Mouse (Mus musculus) C2C12 (cell line): ENCODE measurements around the gene Cyp2t4. TPM values are rescaled to one million over a fixed set of nuclear protein-coding genes. Genes with fewer than 3 reads are reported as not detected.

ENCODE experiments used
- H3K27me3 ChIP-seq: one replicate; pipeline ENCODE4 v1.6.1; 2011; ENCODE audit not compliant: control insufficient read depth, insufficient read depth, insufficient read length
- H3K36me3 ChIP-seq: one replicate; pipeline ENCODE4 v1.6.1; 2011; ENCODE audit not compliant: control insufficient read depth, insufficient read depth
- H3K4me3 ChIP-seq: one replicate; pipeline ENCODE4 v1.5.1; 2011; ENCODE audit warnings: mild to moderate bottlenecking, control low read depth; ENCODE audit not compliant: poor library complexity, insufficient read depth, severe bottlenecking
- H3K79me2 ChIP-seq: one replicate; pipeline ENCODE4 v1.6.1; 2011; ENCODE audit not compliant: control insufficient read depth, insufficient read depth
- H3K79me3 ChIP-seq: one replicate; pipeline ENCODE4 v1.6.1; 2011; ENCODE audit warnings: low read depth, control low read depth
- H3ac ChIP-seq: one replicate; pipeline ENCODE3; 2011; ENCODE audit warnings: low read depth; ENCODE audit not compliant: control insufficient read depth, insufficient read length
- CEBPB ChIP-seq: IDR thresholded peaks from one replicate; pipeline ENCODE4 v1.6.1; 2011; ENCODE audit warnings: low read depth, mild to moderate bottlenecking, control low read depth, moderate library complexity
- CTCF ChIP-seq: IDR thresholded peaks from one replicate; pipeline ENCODE4 v1.5.1; 2011; ENCODE audit not compliant: control insufficient read depth, insufficient read depth, insufficient read length
- FOSL1 ChIP-seq: IDR thresholded peaks from one replicate; pipeline ENCODE4 v1.8.0; 2011; ENCODE audit warnings: mild to moderate bottlenecking, low read length; ENCODE audit not compliant: poor library complexity, insufficient read depth, severe bottlenecking
- MAX ChIP-seq: IDR thresholded peaks from one replicate; pipeline ENCODE4 v1.6.1; 2011; ENCODE audit warnings: mild to moderate bottlenecking, control low read depth
- MYOD1 ChIP-seq: IDR thresholded peaks from one replicate; pipeline ENCODE4 v1.6.1; 2011; ENCODE audit warnings: low read depth; ENCODE audit not compliant: control insufficient read depth, insufficient read length
- MYOG ChIP-seq: IDR thresholded peaks from one replicate; pipeline ENCODE4 v1.6.1; 2011; ENCODE audit not compliant: control insufficient read depth, insufficient read length; ENCODE audit errors: extremely low read depth
- USF1 ChIP-seq: IDR thresholded peaks from one replicate; pipeline ENCODE4 v1.6.1; 2011; ENCODE audit warnings: low read depth, mild to moderate bottlenecking, control low read depth, moderate library complexity
- polyA plus RNA-seq: library from polyadenylated mRNA; unstranded; fragments of >200 nt; fragmentation: generic; extraction: Trizol; gene quantifications from one replicate; pipeline ENCODE4 v1.2.1, GENCODE M21; 2012; ENCODE audit warnings: missing spikeins

Gene Cyp2t4
- polyA plus RNA-seq, 1 experiment: not detected

DNA sequence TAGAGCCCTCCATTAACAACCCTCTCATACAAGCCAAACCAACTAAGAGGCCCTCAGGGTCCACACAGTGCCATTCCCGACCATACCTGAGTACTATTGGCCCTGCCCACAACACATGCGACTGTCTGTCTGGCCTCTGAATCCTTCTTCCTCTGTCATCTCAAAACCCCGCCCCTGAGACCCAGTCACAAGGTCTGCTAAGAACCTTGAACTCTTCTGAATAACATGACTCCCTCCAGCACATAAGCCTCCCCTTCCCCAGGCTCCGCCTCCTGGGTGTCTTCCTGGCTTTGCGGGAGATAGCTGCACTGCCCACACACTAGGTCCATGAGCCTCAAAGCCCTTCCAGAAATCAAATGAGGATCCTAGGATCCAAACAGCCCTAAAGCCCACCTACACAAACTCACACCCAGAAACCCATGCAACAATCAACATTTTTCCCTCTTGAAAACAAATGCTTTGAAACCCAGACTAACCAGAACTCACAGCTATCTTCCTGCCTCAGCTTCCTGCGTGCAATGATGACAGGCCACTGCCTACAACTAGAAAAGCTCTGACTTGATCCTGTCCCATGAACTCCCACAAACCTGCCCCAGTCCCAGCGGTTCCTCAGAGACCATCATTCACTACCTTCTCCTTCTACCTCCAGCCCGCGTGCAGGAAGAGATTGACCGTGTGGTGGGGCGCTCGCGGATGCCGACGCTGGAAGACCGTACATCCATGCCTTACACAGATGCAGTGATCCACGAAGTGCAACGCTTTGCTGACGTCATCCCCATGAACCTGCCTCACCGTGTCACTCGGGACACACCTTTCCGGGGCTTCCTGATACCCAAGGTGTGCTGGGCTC is 22.8 kb upstream of the Cyp2t4 start:
- Histone ChIP-seq H3K79me2 (no peaks in the 10 kb centered on the region), H3K4me3 (no peak overlapping the region), H3ac (no peak overlapping the region), H3K27me3 (peaks cover 5% of the 10 kb centered on the region), H3K79me3 (no peaks in the 10 kb centered on the region), H3K36me3 (no peaks in the 10 kb centered on the region)
- TF ChIP-seq CEBPB (no peak), MAX (no peak), MYOD1 (no peak), MYOG (no peak), FOSL1 (no peak), CTCF (no peak), USF1 (no peak)

DNA sequence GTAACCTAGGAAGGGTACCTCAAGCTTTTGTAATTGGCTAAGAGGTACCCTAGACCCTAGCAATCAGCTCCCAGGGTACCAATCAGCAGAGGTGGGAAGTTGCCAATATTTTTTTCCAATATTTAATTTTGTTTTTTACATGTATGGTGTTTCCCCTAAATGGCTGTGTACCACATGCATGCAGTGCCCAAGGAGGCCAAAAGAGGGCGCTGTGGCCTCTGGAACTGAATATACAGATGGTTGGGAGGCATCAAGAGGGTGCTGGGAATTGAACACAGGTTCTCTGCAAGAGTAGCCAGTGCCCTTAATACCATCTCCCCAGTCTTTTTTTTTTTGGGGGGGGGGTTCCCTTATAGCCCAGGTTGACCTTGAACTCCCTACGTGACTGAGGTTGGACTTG is 22.1 kb upstream of the Cyp2t4 start:
- Histone ChIP-seq H3K79me3 (no peaks in the 10 kb centered on the region), H3K79me2 (no peaks in the 10 kb centered on the region), H3ac (no peak overlapping the region), H3K27me3 (peaks cover 8% of the 10 kb centered on the region), H3K36me3 (no peaks in the 10 kb centered on the region), H3K4me3 (no peak overlapping the region)
- no peak for TF ChIP-seq CTCF
- no peak for TF ChIP-seq MYOG
- no peak for TF ChIP-seq MAX
- TF ChIP-seq USF1: no peak
- no peak for TF ChIP-seq CEBPB
- no peak for TF ChIP-seq MYOD1
- no peak for TF ChIP-seq FOSL1

DNA sequence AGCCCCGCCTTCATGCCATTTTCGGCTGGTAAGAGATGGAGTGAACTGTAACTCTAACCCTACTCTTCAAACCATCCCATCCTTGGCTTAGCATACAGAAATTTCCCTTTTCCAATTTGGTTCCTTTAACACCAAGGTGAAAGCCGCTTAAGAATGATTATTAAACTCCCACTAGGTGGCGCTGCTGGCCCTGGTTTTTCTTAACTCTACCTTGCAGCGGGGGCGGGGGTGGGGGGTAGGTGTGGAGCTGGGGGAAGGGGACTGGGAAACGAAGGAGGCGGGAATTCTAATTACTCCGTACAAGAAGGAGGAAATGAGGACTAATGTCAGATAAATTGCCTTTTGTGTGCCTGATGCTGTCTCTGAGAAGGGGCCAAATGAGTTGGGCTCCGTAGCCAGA is 20.9 kb upstream of the Cyp2t4 start:
- no peaks in the 10 kb centered on the region for H3K36me3 ChIP-seq
- peaks cover 13% of the 10 kb centered on the region for H3K27me3 ChIP-seq
- TF ChIP-seq MYOD1 (no peak), MYOG (no peak), USF1 (no peak), FOSL1 (no peak), CEBPB (no peak), MAX (no peak), CTCF (no peak)
- H3K79me2 ChIP-seq: no peaks in the 10 kb centered on the region
- no peak overlapping the region for H3K4me3 ChIP-seq
- H3K79me3 ChIP-seq: no peaks in the 10 kb centered on the region
- H3ac ChIP-seq: no peak overlapping the region

DNA sequence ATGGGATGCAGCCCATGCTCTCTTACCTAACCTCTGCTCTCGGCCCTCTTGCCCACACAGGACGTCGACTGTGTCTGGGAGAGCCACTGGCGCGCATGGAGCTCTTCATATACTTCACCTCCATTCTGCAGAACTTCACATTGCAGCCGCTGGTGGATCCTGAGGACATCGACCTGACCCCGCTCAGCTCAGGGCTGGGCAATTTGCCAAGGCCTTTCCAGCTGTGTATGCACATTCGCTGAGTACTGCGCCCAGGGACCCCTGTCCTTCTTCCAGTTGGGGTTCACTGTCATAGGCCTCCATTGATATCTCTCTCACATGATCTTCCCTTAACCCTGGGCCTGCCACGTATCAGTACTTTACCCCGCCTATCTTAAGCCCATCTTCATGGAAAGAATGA is 20.4 kb upstream of the Cyp2t4 start:
- no peak overlapping the region for H3ac ChIP-seq
- H3K79me3 ChIP-seq: no peaks in the 10 kb centered on the region
- peaks cover 13% of the 10 kb centered on the region for H3K27me3 ChIP-seq
- H3K4me3 ChIP-seq: no peak overlapping the region
- H3K79me2 ChIP-seq: no peaks in the 10 kb centered on the region
- H3K36me3 ChIP-seq: no peaks in the 10 kb centered on the region
- TF ChIP-seq MAX (no peak), MYOD1 (no peak), FOSL1 (no peak)

DNA sequence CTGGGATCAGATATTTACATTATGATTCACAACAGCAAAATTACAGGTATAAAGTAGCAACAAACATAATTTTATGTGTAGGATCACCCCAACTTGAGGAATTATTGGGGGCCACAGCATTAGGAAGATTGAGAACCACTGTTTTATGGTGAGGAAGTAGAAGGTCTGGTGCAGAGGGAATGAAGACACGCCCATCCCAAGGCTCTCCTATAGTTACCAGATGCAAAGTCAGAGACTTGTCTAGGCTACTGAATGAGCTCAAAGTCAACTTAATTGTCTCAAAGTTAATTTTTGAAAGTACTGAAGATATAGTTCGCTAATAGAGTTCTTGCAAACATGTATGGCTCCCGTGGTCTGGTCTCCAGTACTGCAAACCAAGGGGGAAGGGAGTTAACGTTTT is 19.8 kb upstream of the Cyp2t4 start:
- H3K79me3 ChIP-seq: no peaks in the 10 kb centered on the region
- H3K79me2 ChIP-seq: no peaks in the 10 kb centered on the region
- no peak overlapping the region for H3ac ChIP-seq
- H3K36me3 ChIP-seq: no peaks in the 10 kb centered on the region
- TF ChIP-seq USF1 (no peak), MYOD1 (no peak), CTCF (no peak), MAX (no peak)
- no peak overlapping the region for H3K4me3 ChIP-seq
- H3K27me3 ChIP-seq: peaks cover 13% of the 10 kb centered on the region

DNA sequence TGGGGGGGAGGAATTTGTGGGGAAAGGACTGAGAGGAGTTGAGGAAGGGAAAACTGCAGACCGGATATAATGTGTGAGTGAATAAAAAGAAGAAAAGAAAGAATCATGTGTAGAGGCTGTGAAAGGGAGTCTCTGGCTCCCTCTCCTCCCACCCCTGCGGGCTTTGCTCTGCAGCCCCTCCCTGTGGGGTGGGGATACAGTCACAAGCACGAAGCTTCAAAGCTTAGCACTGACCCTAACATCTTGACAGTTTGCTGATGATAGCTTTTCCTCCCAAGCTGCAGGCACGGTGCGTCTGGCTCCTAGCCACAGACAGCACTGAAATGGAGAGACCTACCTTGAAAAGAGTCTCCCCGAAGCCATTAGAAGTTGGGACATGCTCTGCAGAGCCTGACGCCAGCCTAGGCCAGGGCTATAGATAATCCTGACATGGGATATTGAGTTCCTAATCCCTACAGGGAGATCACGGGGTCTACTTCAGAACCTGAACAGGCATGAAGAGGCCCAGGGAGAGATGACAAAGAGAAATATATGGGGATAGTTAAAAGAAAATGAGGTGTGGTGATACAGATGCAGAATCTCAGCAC is 17.0 kb upstream of the Cyp2t4 start:
- peaks cover 13% of the 10 kb centered on the region for H3K27me3 ChIP-seq
- no peak overlapping the region for H3K4me3 ChIP-seq
- H3K36me3 ChIP-seq: no peaks in the 10 kb centered on the region
- no peak overlapping the region for H3ac ChIP-seq
- no peak for TF ChIP-seq CEBPB
- TF ChIP-seq USF1: no peak
- no peak for TF ChIP-seq MYOG
- TF ChIP-seq MYOD1: no peak
- no peak for TF ChIP-seq CTCF
- TF ChIP-seq FOSL1: no peak
- TF ChIP-seq MAX: no peak
- H3K79me2 ChIP-seq: no peaks in the 10 kb centered on the region
- no peaks in the 10 kb centered on the region for H3K79me3 ChIP-seq
